Mouse (Mus musculus) lung, postnatal 14 days (tissue): ENCODE data around the gene C1qbp.

Experiments used
- DNase-seq: peaks from one replicate; pipeline ENCODE4 v3.0.0; 2021

The C1qbp gene

DNA sequence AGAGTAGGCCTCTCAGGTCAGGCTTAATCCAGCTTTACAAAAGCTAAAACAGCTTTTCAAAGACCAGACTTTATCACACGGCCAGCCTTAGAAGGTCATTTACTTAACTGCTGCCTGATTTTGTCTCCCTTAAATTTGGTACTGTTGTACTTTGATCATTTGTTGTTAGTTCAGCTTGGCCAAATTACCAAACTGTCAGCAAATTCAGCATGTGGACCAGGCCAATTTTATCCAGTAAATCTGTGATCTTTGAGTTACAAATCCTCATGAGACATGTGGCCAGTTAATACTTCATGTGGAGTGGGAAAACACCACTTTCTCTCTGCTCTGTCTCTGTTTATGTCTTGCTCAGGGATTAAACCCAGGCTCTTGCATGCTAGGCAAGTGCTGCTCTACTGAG lies 10.2 kb downstream of the C1qbp start:
- DNase-seq, result no peak

GRCm38 (mm10) chr11:70970560-70971540 lies 12.0 kb downstream of the C1qbp start:
- peak; percentile 2 for DNase-seq

DNA sequence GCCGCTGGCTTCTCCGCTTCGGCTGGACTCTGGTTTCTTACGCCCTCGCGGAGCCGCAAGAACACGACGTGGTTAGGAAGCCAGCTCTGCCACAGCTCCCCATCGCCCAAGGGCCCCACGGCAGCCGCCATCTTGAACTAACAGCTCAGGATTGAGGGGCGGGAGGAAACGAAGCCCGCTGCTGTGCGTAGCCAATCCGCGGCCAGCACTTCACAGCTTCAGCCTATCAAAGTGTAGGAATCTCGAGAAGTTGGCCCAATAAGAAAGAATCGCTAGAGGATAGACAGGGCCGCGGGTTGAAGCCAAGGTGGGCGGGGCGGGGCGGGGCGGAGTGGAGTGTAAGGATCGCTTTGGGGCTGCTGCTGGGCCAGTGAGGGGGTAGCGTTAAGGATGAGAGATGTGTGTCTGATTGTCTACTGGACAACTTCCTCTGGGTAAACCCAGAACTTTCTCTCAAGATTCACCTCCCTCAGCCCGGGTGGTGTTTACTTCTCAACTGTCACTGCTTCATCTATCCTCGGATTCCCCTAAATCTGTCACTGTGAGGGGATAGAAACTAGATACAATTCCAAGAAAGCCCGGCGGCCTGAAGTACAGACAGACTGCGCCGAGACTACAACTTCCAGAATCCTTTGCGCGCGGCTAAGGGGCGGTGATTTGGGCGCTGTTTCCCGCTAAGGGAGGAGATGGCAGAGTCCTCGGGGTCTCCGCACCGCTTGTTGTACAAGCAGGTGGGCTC lies 12.8 kb downstream of the C1qbp start, which contains the start of the genes Nup88 and Rpain:
Gene Nup88, minus strand, starts transcription at position 153 of the 739 bp plus-strand sequence.
Gene Rpain, plus strand, starts transcription at position 393 of the 739 bp plus-strand sequence.
- peak; percentile 91 for DNase-seq

DNA sequence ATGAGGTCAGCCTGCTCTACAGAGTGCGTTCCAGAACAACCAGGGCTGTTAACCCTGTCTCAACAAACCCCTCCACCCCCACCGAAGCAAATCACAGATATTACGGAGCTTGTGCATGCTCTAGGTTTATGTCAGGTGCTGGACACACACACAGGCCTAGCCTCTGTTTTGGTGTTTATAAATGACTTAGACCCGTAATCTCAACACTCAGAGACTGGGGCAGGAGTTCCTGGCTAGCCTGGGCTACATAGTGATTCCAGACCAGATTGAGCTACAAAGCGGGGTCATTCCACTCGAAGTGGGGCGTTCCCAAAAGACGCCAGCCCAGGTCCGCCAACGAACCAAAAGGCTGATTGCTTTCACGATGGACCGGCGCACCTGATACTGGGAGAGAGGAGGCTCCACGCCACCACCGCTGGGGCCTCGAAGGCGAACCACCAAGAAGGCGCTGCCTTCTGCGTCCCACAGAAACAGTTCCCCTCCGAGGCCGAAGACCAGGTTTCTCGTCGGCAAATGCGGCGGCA lies 13.5 kb downstream of the C1qbp start:
- DNase-seq, result no peak

DNA sequence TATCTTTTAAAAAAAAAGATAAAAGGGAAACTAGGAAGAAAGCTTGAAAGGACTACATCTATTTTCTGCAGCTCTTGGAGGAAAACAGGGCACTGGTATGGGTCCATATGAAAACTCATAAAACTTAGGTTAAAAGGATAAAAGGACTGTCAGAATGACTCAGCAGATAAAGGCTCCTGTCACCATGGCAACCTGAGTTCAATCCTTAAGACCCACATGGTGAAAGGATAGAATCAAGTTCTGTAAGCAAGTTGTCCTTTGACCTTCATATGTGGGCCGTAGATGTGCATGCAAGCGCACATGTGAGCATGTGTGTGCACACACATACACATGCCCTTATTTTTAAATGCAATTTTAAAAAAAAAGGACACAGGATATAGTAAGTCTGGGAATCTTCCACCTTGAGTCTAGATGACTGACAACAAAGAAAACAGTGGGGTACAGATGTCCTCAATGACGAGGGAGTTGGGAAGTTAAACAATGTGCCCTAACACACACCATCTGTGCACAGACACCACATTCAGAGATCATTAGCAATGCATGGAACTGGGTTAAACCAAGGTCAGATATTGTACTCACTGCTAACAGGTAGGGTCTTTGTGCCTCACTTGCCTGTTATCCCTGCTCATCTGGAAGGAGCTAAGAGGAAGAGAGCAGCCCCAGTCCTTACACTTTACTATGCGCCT lies 18.5 kb downstream of the C1qbp start:
- DNase-seq, result no peak

DNA sequence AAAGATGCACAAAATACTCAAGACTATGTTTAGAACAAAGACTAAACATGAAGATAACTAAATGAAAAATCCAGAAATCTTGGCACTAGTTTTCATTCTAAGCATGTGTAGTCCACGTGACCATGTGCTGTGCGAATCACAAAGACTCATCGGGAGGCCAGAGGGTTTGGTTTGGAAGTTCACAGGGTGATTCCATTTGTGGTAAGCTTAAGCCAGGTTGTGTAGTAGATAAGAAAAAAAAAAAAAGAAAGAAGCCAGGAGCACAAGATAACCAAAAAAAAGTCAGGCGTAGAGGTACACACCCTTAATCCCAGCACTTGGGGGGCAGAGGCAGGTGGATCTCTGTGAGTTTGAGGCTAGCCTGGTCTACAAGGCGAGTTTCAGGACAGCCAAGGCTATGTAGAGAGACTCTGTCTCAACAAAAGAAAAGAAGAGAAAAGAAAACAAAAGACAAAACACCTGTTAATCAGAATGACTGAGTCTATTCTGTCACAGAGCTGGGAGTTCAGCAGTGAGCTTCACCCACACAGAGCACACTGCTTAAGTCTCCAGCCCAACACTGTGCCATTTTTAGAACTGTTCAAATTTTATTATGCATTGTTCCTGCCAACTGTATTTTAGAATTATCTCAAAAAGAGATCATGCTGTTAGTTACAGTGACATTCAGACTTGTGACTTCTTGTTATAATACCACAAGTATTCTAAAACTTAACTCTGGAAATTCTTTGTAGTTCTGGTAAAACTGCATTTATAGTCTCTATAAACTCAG lies 21.9 kb downstream of the C1qbp start:
- DNase-seq, result no peak

DNA sequence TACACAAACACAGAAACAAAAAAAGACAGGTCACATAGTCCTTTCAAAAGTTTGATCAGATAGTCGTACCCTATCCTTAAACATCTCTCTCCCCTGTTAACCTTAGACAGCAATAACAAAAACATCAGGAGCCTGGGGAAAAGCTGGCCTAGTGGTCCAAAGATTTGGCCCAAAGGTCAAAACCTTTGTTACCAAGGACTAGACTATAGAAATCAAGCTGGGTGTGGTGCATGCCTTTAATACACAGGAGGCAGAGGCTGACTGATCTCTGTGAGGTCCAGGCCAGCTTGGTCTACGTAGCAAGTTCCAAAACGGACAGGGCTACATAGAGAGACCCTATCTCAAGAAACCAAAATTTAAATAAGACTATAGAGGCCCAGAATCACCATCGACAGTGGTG lies 28.1 kb downstream of the C1qbp start:
- no peak for DNase-seq

DNA sequence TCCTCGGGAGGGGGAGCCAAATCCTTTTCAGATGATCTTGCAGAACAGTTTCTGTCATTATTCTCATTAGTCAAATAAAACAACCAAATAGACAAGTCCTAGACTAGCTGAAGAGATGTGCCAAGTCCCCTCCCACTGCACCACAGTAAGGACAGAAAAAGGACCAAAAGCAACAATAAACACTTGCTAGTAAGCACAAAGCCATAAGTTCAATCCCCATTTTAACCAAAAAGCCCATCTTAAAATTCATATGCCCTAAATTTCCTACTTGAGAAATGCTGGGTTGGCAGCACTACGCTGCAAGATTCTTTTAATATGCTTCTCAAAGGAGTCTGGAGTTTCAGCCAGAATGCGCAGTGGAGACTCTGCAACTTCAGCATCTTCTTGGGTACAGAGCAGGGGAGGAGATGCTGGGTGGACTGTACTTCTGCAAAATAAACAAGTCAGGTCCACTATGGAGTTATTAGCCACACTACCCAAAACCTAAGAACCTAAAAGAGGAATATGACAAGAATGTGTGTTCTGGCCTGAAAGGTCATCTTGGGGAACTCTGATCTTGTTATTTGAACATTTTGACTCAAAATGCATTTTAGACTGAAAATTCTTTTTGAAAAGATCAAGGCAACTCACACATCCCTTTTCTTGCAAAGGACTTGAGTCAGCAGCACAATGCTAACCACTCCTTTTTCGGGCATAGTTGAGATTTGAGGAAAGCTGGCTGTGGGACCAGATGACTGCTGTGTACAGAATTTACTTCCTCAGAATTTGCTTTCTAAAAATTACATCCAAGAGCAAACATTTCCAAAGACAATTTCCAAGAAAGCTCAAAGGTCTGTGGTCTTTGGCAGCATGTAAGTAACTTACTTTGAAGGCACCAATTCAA lies 37.6 kb downstream of the C1qbp start:
- DNase-seq, result no peak

- DNase-seq, result no peak
Measured at GRCm38 (mm10) chr11:70943651-70944050, 39.2 kb downstream of the C1qbp start.

GRCm38 (mm10) chr11:70942596-70942995 lies 40.2 kb downstream of the C1qbp start:
- DNase-seq, result no peak

GRCm38 (mm10) chr11:70935316-70935715 lies 47.5 kb downstream of the C1qbp start:
- DNase-seq, result no peak

DNA sequence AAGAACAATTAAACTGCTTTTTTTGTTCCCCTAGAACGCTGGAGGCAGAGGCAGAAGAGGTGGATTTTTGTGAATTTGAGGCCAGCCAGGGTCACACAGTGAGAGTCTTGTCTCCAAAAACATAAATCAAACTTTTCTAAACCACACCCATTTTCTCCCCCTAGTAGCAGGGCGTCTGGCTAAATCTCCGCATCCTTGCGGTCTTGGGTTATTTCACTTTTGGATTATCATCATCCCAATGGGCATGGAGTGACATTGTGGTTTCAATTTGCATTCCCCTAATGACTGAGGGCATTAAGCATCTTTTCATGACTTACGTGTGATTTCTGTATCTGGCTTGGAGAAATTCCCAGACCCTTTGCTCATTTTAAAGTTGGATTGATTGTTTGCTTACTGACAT lies 51.4 kb downstream of the C1qbp start:
- DNase-seq, result no peak
